Mouse (Mus musculus) cerebellum, postnatal 25 days (tissue): Measurements from ENCODE around the gene Psmg4.

Experiments
- DNase-seq, 2 experiments: peaks; one replicate each; pipeline ENCODE4 v3.0.0; 2021; ENCODE audit warnings: mixed read lengths in 2 of 2

Psmg4 gene

GRCm38 (mm10) chr13:34205216-34205615 is 42.5 kb downstream of the Psmg4 start:
- DNase-seq = no peak

DNA sequence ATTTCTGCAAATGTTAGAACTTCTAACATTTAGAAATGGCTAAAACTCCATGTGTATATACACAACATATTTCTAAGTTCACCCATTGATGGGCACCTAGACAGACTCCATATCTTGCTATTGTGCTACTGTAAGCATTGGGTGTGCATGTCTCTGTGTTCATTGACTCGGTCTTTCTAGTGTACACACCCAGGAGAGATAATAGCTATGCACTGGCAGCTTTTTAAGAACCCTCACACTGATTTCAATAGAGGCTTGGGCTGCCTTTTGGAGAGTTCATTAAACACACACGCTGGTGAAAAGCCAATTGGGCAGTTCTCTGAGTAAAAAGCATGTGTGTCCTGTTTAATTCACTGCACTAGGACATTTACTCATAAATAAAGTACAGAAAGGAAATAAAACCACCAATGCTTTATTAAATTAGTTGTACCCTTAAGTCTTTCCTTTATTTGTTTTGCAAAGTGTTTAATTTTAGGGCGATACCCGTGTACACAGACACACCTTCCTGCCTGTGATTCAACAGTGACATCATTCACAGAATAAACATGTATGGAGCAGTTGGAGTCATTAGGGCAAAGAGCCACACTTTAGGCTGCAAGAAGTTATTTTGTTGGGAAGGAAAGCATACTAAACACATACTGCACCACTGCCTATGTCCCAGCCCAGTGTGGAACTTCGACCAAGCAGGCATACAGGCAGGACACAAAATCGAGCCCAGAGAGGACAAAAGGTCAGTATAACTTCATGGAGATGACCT is 45.1 kb downstream of the Psmg4 start:
- no peak for DNase-seq

DNA sequence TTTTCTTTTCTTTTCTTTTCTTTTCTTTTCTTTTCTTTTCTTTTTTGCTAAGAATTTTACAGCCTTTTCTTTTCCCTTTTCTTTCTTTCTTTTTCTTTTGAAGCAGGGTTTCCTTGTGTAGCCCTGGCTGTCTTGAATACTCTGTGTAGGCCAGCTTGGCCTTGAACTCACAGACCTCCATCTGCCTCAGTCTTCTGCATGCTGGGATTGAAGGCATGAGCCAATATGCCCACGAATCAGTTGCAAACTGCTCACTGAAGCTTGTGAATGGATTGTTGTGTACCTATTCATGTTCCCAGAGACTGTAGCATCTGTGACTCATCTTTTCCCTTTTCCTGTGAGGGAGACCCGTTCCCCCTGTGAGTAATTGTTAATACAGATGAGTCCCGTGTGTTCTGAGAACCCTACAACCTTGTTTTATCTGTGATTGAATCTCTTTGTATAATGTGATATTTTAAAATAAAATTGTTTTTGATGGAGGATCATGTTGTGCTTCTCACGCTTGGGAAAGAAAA is 48.6 kb downstream of the Psmg4 start:
- no peak for DNase-seq

- no peak for DNase-seq
These were observed 50.0 kb downstream of the Psmg4 start for GRCm38 (mm10) chr13:34212735-34213212.

DNA sequence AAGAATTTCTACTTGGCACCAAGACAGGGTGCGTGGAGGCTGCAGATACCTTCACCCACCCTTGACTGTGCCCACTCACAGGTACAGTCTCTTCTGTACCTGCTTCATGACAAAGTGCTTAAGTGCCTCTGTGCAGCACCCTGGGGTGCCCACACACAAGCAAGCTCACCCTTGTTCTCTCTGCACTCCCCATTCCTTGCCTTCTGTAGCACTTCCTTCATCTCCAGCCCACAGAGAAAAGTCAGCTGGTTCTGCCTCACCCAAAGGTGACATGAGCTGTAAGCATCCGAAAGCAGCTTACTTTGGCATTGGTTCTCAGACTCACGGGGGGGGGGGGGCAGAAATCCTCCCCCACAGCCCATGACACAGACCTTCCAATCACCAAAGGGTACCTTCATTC is 52.1 kb downstream of the Psmg4 start:
- no peak for DNase-seq

DNA sequence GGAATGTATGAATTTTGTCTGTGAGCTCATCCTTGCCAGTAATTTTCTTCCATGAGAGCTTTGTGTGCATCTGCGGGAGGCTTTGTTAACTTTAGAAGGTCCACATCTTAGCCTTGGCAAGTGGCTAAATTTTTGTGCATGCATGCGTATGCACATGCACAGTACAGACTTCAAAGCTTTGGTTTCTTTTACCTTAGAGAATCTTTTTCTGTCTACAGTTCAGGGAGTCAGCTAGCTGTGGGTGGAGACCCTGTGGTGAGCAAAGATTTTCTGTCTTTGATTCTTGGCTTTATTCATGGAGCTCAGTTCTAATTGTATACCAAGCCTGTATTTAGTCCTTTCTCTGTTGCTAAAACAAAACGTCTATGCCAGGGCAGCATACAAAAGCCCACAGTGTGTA is 56.0 kb downstream of the Psmg4 start:
- no peak for DNase-seq

GRCm38 (mm10) chr13:34219728-34220127 is 57.0 kb downstream of the Psmg4 start:
- no peak for DNase-seq

DNA sequence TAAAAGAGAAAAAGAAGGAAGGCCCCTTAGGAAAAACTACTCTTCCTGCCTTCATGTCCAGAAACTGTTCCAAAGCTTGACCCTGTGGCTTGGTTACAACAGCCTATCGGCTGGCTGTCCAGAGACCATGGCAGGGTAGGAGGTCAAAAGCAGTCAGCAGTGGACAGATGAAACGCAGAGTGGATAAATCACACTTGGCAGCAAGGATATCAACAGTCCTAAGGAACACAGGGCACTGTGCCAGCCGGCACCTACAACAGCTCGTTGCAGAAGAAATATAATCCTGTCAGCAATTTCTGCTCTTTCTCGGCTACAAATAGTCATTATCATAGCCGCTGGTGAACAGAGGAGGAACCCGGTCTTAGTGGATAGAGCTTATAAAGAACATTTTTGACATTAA is 60.2 kb downstream of the Psmg4 start:
- peak; percentile 61 to 80 for DNase-seq

GRCm38 (mm10) chr13:34226940-34227339 is 64.2 kb downstream of the Psmg4 start:
- no peak for DNase-seq
